Mouse (Mus musculus) cerebellum, adult 9-11 months (tissue): ENCODE data around the gene Azi2.

ENCODE experiments used
- DNase-seq: peaks from one replicate; pipeline ENCODE4 v3.0.0; 2022

The Azi2 gene

DNA sequence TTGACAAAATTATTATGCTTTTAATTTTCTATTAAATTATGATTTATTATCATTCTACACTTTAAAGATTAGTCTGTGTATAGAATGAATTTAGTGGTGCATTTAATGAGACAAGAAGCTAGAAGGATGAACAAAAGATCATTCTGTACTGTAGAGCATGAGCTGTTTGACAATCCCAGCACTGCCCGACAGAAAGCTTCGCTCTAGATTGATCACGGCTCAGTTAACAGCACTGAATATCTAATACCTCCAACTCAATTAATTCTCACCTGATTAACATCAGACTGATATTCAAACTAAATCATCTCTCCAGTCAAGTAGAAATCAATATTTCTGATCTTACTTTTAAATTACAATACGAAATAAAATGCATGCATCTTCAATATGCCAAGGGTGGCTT lies 43.5 kb downstream of the Azi2 start:
- no peak for DNase-seq

DNA sequence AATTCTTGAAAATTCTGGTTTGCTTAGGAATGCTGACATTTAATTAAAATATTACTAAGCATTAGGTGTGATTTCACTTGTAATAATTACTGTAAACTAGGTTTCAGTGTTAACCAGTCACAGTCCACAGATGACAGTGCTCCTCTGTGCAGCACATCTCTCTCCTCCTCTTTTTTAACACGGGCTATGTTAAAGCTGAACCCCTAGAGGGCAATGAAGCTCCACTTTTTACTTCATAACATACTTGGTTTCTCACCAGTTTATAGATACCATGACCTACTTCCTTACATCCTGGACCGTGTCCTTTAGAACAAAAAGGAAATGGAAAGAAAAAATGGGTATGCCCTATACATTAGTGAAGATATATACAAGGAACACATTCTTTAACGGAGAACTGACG lies 59.1 kb downstream of the Azi2 start:
- DNase-seq: peak; percentile 26

DNA sequence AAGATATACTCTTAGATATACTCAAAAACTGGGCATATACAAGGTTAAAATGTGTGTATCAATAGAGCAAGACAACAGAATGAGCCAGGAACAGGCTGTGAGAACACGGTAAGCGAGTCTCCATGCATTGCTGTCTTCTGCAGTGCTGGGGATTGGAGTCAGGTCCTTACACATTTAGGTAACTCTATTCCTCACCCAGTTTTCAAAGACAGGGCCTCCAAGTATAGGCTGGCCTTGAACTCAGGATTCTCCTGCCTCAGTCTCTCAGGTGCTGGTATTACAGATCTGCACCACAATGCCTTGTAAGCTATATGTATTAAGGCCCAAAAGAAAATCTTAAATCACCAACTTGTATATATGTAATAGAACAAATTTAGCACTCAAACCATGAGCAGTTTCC lies 60.2 kb downstream of the Azi2 start:
- no peak for DNase-seq

DNA sequence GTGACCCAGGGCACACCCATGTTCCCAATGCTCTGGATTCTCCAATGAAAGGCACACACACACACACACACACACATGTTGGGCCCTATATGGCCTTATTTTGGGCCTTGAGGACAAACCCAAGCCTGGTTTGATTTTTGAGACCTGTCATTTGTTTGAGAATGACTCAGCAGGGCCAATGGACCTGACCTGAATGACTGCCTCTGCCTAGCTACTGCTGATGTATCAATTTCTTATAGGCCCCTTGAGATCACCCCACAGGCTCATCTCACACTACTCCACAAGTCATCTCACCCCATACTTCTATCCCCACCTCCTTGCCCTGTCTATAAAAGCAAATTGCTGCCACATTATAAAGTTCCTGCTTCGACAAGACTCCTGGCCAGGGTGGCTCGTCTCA lies 61.5 kb downstream of the Azi2 start:
- no peak for DNase-seq

DNA sequence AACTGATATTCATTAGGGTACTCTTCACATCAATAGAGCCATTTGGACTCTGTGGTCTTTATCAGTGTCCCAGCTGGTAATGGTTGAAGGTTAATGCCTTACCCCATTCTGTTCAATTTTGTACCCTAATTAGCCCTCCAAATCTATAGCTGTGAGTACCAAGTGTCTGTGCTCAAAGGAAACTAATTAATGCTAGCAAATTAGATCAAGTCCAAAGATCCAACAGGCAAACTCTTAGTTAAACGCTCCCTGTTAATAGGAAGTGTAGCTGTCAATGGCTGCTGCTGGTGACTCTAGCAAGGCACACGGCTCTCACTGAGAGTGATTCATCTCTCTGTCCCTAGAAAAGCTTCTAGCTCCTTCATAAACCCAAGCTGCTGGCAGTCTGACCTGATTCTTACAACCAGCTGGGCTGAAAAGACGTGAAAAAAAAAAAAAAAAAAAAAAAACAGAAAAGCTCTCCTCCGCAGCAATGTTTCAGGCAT lies 68.3 kb downstream of the Azi2 start:
- no peak for DNase-seq

DNA sequence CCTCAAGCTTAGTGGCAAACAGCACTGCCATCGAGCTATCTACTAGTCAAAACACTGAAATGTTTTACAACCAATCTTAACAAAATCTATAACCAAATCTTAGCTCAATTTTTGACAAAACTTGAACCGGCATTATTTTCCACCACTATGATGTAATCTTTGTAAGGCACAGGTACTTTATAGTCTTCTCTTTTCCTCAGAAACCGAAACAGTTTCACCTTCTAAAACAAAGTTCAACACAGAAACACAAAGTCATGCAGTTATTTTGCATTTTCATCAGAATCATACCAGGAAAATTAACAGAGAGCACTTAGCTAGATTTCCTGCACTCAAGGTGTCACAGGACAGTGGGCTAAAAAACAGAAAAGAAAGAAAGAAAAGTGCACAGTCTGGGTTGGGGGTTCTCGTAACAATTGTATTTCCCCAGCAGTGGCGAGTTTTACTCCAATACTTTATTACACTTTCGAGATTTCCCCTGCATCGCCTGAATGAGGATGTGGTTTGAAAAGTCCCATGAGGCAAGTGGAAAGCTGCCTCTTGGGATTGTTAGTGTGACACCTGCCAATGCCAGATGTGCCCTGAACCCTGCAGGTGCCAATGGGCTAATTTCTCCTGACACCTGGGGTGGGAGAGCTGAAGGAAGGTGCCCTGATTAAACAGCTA lies 69.5 kb downstream of the Azi2 start:
- no peak for DNase-seq

DNA sequence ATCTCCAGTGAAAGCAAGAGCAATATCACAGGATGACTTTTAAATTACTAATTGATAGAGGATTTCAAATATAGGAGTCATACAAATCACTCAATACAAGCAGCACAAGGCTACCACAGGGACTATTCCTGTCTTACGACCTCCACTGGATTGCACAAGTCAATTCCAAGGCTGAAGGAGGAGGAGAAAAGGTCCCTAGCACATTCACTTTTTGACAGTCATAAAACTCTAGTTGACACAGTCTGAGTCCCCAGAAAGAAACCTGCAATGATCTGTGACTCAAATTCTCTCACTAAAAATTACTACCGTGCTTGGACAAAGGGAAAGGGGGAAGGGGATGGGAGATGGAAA lies 70.0 kb downstream of the Azi2 start:
- no peak for DNase-seq
